Comparison of ENCODE assay signal across 8 mouse cellular contexts in genomic region chr2:92375099-92375623, GRCm38 (mm10). TPM values are rescaled to one million over a fixed set of nuclear protein-coding genes. Genes with fewer than 3 reads are reported as not detected.
DNase-seq lines count a peak whose midpoint lies in the region; ATAC-seq lines count a peak whose summit lies in the region.

No protein-coding gene starts in this region.

- peak; percentile 89 for ATAC-seq in megakaryocyte progenitor cell, adult 5-6 weeks (replicated peaks; ENCODE audit: poor library complexity)

- DNase-seq in adipocyte (ENCODE audit: low spot score): peak; percentile 100
- peak; percentile 95 for DNase-seq in embryo, embryonic 10 days (ENCODE audit: low spot score)
- peak; percentile 90 for DNase-seq in gastrocnemius, postnatal 10 days
- DNase-seq in induced T-regulatory cell, adult 2 months (ENCODE audit: low read depth): peak; percentile 97
- peak; percentile 96 to 97 for DNase-seq in left cerebral cortex, adult 9 months (ENCODE audit: low spot score in 2 of 2)
- DNase-seq in right cerebral cortex, postnatal 14 days: peak; percentile 89
- peak; percentile 90 to 97 for DNase-seq in urinary bladder, postnatal 36 days (ENCODE audit: low spot score in 2 of 2)

RNA-seq across cellular contexts. Expression of gene Large2, which starts 0.5 kb away (rescaled TPM):
- total RNA-seq in gastrocnemius, postnatal 10 days (2021): under 1 TPM; 0.40 to 0.70 TPM
- 0.32 and 0.69 TPM in 2 replicates for total RNA-seq in megakaryocyte progenitor cell, adult 5-6 weeks (2015)
- 0.47 TPM in 1 of 2 replicates, not detected in the other for total RNA-seq in megakaryocyte progenitor cell, adult 5-6 weeks (2017)

RNA-seq across cellular contexts. Expression of gene Pex16, which starts 0.7 kb away (rescaled TPM):
- total RNA-seq in gastrocnemius, postnatal 10 days (2021): 10 to 100 TPM; 19.0 to 22.2 TPM
- 10.3 and 22.1 TPM in 2 replicates for total RNA-seq in megakaryocyte progenitor cell, adult 5-6 weeks (2015)
- total RNA-seq in megakaryocyte progenitor cell, adult 5-6 weeks (2017): 11.3 and 16.7 TPM in 2 replicates

RNA-seq across cellular contexts. Expression of gene 1700029I15Rik, which starts 7.2 kb away (rescaled TPM):
- total RNA-seq in gastrocnemius, postnatal 10 days (2021): 1 to 10 TPM in 1 of 2 experiments, under 1 TPM in 1; 0.80 to 1.9 TPM
- total RNA-seq in megakaryocyte progenitor cell, adult 5-6 weeks (2015): 1.6 and 2.1 TPM in 2 replicates
- total RNA-seq in megakaryocyte progenitor cell, adult 5-6 weeks (2017): 1.3 and 2.5 TPM in 2 replicates

RNA-seq across cellular contexts. Expression of gene Mapk8ip1, which starts 25.9 kb away (rescaled TPM):
- total RNA-seq in gastrocnemius, postnatal 10 days (2021): 10 to 100 TPM; 24.1 to 27.2 TPM
- not detected in 2 replicates for total RNA-seq in megakaryocyte progenitor cell, adult 5-6 weeks (2015)
- 0.07 TPM in 1 of 2 replicates, not detected in the other for total RNA-seq in megakaryocyte progenitor cell, adult 5-6 weeks (2017)

RNA-seq across cellular contexts. Expression of gene Cry2, which starts 58.7 kb away (rescaled TPM):
- total RNA-seq in gastrocnemius, postnatal 10 days (2021): 10 to 100 TPM; 35.7 to 42.7 TPM
- 9.0 and 10.1 TPM in 2 replicates for total RNA-seq in megakaryocyte progenitor cell, adult 5-6 weeks (2015)
- total RNA-seq in megakaryocyte progenitor cell, adult 5-6 weeks (2017): 7.4 and 10.9 TPM in 2 replicates

Comparison
In these comparisons a context has a peak if more than half of its experiments do, and no peak if none do; other contexts are left out.
1. Peak in every context shown above with its lines: DNase-seq and ATAC-seq.